Mouse (Mus musculus): ENCODE measurements around the gene Clptm1.
"Not testable (repeated sequence)": the region's sequence is repeated elsewhere in the genome, so short reads cannot be mapped to it uniquely, and the experiment has no call there.

Gene Clptm1

GRCm38 (mm10) chr7:19691873-19692865, 27.3 kb upstream of the Clptm1 start, which contains the start of gene Apoc1:
Apoc1 (minus strand) TSS chr7:19692660.
- no peak for DNase-seq

GRCm38 (mm10) chr7:19691434-19691833, 26.6 kb upstream of the Clptm1 start:
- no peak for DNase-seq

DNA sequence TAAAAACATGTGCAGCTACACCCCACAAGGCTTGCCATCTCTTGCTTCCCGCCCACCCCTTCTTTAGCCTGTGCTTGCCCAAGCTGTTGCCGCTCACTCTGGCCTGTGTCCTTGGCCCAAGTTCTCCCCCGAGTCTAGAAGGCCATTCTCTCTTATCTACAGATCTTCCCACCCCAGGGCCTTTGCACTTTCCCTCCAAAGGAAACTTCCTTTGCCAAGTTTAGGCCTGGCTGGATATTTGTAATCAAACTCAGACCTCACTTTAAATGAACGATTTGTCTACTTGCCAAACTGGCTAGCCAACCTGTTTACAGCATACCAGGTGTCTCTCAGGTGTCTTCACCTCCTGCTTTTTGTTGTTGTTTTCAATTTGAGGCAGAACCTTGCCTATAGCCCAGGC, 26.0 kb upstream of the Clptm1 start:
- DNase-seq: no peak

DNA sequence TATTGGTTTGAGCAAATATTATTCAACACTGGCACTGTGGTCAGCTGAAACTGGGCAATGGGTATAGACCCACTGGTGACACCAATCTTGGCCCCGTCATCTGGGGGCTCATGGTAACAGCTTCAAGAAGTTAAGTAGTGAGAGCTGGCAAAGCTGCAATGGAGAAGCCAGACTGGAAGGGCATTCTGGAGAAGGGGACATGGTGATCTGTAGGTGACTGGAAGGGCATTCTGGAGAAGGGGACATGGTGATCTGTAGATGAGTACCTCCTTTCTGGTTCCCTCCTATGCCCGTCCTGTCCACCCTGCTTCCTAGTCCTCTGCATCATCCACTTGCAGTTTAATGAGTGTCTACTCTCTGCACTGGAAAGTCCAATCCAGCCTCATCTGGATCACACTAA, 23.8 kb upstream of the Clptm1 start:
- no peak for DNase-seq

DNA sequence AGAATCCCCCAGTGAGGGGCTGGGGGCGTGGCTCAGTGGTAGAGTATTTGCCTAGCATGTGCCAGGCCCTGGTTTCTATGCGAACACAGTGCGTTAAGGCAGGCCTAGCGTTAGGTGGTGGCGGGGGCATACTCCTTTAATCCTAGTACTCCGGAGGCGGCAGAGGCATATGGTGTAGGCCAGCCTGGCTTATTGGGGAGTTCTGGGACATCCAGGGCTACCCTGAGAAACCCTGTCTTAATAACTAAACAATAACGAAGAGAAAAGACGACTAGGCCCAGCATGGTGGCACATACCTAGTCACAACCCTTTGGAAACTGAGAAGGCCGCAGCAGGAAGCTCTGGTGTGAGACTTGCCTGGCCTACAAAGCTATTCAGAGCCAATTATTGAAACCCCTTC, 23.3 kb upstream of the Clptm1 start:
- DNase-seq: no peak

GRCm38 (mm10) chr7:19686927-19687583, 22.2 kb upstream of the Clptm1 start:
- DNase-seq: not testable (repeated sequence)

DNA sequence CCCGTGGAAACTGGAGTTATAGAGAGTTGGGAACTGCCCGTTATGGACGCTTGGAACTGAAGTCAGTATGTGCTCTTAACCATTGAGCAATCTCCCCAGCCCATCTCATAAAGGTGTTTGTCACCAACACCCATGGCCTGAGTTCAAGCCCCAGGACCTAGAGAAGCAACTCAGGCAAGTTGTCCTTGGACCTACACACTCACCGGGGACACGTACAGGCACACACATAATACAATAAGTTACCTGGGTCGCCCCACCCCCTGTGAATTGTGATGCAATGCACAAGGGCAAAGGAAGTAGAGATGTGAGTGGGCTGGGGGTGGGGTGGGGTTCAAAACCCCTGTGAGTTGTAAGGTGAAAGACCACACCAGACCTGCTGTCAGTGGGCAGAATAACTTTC, 21.7 kb upstream of the Clptm1 start:
- no peak for DNase-seq

DNA sequence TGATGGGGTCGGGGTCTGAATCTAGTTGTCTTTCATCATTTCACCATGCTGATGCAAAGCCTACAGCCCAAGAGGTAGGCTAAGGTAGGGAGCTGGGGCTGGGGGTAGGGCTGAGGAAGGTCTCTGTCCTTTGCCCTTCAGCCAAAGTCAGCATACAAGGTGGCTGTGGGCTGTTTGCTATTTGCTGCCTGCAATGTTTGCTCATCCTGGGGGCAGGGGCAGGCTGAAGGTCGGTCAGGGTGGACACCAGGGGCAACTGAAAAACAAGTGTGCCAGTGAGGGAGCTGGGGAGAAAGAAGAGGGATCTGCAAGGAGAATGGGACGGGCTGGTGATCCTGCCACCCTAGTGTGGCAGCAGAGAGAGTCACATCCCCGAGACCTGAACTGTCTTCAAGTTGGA, 20.5 kb upstream of the Clptm1 start:
- DNase-seq: no peak

- peak; percentile 61 to 62 for DNase-seq
Observed at GRCm38 (mm10) chr7:19683771-19684201, 19.0 kb upstream of the Clptm1 start.

DNA sequence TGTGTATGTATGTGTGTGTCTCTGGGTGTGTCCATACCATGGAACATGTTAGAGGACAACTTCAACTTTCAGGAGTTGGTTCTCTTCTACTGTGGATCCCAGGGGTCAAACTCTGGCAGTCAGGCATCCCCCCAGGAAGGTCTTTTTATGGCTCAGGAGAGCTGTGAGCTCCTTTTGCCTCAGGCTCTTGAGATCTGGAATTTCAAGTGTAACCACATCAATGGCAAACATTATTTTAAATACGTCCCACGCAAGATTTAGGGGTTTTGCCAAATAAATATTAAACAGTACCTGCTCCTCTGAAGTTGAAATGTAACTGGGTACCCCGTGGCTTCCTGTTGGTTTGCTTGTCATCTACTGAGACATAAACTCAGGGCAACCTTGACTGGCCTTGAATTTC, 18.1 kb upstream of the Clptm1 start:
- DNase-seq: no peak

- no peak for DNase-seq
Observed at GRCm38 (mm10) chr7:19681202-19681694, 16.4 kb upstream of the Clptm1 start, which contains the start of the genes Gm44805 and Apoc4. Gm44805 (minus strand) TSS chr7:19681423. Apoc4 (minus strand) TSS chr7:19681479.

DNA sequence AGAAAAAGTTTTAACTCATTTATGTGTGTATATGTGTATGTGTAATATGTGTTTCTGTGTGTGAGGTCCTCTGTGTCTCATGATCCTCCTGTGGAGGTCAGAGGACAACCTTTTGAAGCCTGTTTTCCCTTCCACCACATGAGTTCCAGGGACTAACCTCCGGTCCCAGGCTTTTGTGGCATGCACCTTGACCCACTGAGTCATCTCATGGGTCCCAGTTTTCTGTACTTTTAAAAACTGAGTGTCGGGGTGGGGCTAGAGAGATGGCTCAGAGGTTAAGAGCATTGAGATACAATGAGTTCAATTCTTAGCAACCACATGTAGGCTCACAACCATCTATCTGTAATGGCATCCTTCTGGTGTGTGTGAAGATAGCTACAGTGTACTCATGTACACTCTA, 15.9 kb upstream of the Clptm1 start:
- no peak for DNase-seq

- DNase-seq: no peak
Observed at GRCm38 (mm10) chr7:19678901-19679300, 14.1 kb upstream of the Clptm1 start.

GRCm38 (mm10) chr7:19677872-19678271, 13.0 kb upstream of the Clptm1 start, which contains the start of gene Apoc2:
Apoc2 (minus strand) TSS chr7:19677941.
- no peak for DNase-seq

DNA sequence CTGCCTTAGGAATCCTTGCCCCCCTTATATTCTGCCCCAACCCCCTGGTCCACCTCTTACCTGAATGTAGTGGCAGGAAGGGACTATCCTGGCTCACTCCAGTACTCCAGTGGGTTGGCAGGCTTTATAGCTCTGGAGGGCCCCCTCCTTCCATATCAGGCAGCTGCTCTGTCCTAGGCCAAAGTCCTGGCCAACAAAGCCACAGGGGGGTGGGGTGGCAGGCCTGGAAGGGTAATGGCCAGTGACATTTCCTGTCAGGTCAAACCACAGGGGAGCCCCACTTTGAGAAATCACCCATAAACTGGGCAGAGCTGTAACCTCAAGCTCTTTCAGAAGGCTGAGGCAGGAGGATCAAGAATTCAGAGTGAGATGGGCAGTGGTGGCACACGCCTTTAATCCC, 11.8 kb upstream of the Clptm1 start:
- DNase-seq: no peak

DNA sequence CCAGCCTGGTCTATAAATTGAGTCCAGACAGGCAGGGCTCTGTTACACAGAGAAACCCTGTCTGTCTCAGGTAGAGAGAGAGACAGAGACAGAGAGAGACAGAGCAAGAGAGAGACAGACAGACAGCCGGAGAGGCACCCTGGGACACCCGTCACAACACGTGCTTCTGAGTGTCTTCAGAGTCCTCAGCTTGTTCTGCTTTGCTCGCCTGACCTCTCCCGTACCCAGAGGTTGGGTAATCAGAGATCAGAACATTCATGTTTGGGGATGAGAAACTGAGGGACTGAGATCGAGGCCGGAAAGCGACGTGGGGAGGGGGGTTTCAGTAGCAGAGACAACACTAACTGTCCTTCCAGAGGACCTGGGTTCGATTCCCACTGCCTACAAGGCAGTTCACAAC, 11.0 kb upstream of the Clptm1 start:
- DNase-seq: no peak

DNA sequence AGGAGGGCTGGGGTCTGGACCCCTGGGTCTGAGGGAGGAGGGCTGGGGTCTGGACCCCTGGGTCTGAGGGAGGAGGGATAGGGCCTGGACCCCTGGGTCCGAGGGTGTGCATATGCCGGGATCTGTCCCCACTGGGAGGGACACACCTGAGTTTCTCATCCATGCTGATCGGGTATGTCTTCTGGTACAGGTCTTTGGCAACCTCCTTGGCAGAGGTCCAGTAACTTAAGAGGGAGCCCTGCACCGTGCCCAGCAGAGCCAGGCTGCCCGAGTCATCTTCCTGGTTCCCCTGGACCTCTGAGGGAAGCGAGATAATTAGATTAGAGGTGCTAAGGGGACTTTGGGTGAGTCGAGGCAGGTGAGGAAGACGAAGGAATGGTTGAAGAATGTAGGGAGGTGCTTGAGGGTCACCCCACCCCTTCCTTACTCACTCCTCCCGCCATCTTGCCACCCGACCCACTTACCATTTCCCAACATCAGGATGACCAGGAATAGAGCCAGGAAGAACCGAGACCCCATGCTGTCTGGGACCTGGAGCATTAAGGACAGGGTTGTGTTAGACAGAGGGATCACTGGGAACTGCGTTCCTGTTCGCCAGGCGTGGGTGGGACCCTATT, 8.4 kb upstream of the Clptm1 start:
- DNase-seq: no peak

DNA sequence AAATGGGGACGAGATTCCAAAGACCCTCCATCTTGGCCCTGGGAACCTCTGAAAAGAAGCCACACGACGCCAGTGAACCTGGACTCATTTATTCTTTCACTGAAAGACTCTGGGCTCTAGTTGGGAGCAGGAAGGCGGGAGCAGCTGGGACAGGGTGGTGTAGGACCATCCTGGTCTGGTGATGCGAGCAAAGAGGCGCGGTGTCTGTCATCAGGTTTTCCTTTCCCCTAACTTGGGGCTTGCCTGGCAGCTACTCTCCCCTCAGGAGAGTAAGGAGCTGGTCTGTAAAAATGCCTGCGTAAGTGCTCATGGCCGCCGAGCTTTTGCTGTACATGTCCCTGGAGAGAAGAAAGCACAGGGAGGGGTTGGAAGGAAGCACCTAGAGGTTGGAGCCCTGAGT, 6.7 kb upstream of the Clptm1 start:
- DNase-seq: no peak

DNA sequence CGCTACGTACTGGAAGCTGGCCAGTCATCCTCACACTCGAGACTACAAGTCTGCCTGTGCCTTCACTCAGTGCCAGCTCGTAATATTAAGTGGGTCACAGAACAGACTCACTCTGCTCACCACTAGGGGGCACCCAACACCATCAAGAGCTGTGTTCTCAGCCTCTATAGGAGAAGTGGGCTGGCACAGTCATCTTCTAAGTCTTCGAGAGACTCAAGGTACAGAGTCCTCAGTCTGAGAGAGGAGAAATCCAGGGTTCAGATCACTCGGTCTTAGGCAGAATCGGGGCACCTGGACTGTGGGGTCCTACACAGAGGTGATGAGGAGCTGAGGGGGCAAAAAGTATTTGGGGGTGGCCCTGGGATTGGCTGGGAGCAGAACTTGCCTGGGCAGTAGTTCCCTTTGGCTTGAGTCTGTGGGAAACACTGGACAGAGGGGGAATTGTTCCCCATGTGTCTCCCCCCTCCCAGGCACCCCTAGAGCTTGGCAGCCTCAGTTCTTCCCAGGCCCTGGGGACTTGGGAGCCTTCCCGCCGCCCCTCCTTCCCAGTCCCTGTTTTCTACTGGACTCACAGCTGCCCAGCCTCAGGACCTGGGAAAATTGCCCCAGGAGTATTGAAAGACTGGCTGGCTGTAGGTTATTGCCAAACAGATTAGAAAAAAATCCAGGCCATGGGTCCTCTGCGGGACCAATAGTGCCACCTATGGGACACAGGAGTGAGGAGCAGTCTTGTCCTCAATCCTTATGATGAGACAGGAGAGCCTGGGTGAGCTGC, 4.3 kb upstream of the Clptm1 start:
- peak; percentile 94 to 95 for DNase-seq

- peak; percentile 43 to 45 for DNase-seq
Observed at GRCm38 (mm10) chr7:19667434-19667833, 2.6 kb upstream of the Clptm1 start.

DNA sequence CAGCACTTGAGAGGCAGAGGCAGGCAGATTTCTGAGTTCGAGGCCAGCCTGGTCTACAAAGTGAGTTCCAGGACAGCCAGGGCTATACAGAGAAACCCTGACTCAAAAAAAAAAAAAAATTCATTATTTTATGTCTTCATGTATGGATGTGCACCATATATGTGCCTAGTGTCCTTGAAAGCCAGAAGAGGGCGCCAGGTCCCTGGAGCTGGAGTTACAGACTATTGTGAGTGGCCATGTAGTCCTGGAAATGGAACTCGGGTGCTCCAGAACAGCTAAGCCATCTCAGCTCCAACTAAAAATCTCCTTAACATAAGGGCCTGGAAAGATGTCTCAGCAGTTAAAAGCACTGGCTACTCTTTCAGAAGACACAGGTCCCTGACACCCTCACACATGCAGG, 1.9 kb upstream of the Clptm1 start:
- peak; percentile 13 to 24 for DNase-seq

- no peak for DNase-seq
Observed at GRCm38 (mm10) chr7:19664455-19664954, 328 bp downstream of the Clptm1 start.

Measured in B cell, adult 2 months (primary cell).